9 mouse cellular contexts compared by ENCODE assay signal in the genomic region with DNA sequence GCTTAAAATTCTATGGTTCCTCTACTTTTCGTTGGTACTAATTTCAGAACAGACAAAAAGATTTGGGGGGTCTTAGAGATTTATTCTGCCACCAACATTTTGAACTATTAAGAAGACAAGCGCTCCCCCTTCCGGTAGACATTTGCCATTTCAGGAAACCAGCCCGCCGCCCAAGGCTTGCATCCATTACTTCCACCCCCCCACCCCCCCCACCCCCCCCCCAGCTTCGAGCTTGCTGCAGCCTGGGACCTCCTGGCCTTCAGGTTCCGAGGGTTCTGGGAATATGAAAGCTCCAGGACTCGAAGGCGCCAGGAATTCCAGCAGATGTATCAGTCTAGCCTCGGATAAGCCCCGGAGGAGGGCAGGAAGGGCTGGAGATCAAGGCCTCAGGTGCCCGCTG. TPM values are rescaled to one million over a fixed set of nuclear protein-coding genes. Genes with fewer than 3 reads are reported as not detected.
DNase-seq lines count a peak whose midpoint lies in the region; ATAC-seq lines count a peak whose summit lies in the region.
"Had no signal": no experiment of that assay in that cellular context is flagged by ENCODE, and none has a peak within 500 bp of the region (broad histone marks: within the 10 kb centered on the region; RNA-seq: fewer than 3 reads in every experiment).

No protein-coding gene starts in this region.

- no peak overlapping the region for H3K4me2 ChIP-seq in neural tube, embryonic 15.5 days
- H3K4me2 ChIP-seq: midbrain, embryonic 12.5 days had no signal

- no peak overlapping the region for H3K9ac ChIP-seq in neural tube, embryonic 15.5 days (replicated peaks)
- H3K9ac ChIP-seq: midbrain, embryonic 12.5 days had no signal

- H3K9me3 ChIP-seq in neural tube, embryonic 15.5 days (replicated peaks) = no peaks in the 10 kb centered on the region
- H3K9me3 ChIP-seq: midbrain, embryonic 12.5 days had no signal

- H3K27ac ChIP-seq in neural tube, embryonic 15.5 days (replicated peaks) = no peak overlapping the region
- H3K27ac ChIP-seq: midbrain, embryonic 12.5 days had no signal

- under 1% methylated on average over 11 of the region's 12 CpGs for whole genome bisulfite sequencing in neural tube, embryonic 15.5 days

- H3K4me1 ChIP-seq in neural tube, embryonic 15.5 days = peaks cover 9% of the 10 kb centered on the region

- peak; percentile 32 to 54 for DNase-seq in heart, postnatal 14 days
- no peak for DNase-seq in heart, adult 9 months (ENCODE audit: low spot score in 2 of 2)
- DNase-seq in neural tube, embryonic 10.5 days (ENCODE audit: extremely low spot score, low spot score) = peak; percentile 55
- DNase-seq in c-Kit-positive CD71-positive TER-119-negative erythroid progenitor cells, embryonic 14.5 days (ENCODE audit: low read depth) = peak; percentile 11
- DNase-seq in natural killer cell, adult 2 months (ENCODE audit: low spot score in 2 of 2) = peak; percentile 27 to 35
- no peak for DNase-seq in heart, adult 11 months
- DNase-seq in right cerebral cortex, adult 18-20 months = no peak

- H3K27me3 ChIP-seq in neural tube, embryonic 15.5 days (replicated peaks) = peaks cover 93% of the 10 kb centered on the region

- H3K4me3 ChIP-seq in neural tube, embryonic 15.5 days (replicated peaks) = no peak overlapping the region
- H3K4me3 ChIP-seq: midbrain, embryonic 12.5 days had no signal

- intact Hi-C loops in heart, postnatal 14 days (cut with DNase I) = no loop called here

- H3K36me3 ChIP-seq in neural tube, embryonic 15.5 days = no peaks in the 10 kb centered on the region
- H3K36me3 ChIP-seq: midbrain, embryonic 12.5 days had no signal

- ATAC-seq in neural tube, embryonic 15.5 days (ENCODE audit: low FRiP score) = no peak

RNA-seq across cellular contexts. Expression of gene Hoxb13, which starts 4.5 kb away (rescaled TPM):
- total RNA-seq in heart, postnatal 14 days (2021) = not detected
- polyA plus RNA-seq in neural tube, embryonic 15.5 days (2015; fragmentation: Nextera tagmentation; extraction: Ambion mirVana) = 0.15 and 1.9 TPM in 2 replicates
- polyA plus RNA-seq: midbrain, embryonic 12.5 days had no signal

Comparison
In these comparisons a context has a peak if more than half of its experiments do, and no peak if none do; other contexts are left out.
1. DNase-seq: peak in heart, postnatal 14 days (2 of 2), neural tube, embryonic 10.5 days (single experiment), c-Kit-positive CD71-positive TER-119-negative erythroid progenitor cells, embryonic 14.5 days (single experiment) and natural killer cell, adult 2 months (2 of 2); none in heart, adult 9 months (0 of 2), heart, adult 11 months (single experiment) and right cerebral cortex, adult 18-20 months (single experiment).